Mouse (Mus musculus): ENCODE data around the gene Olfr1141.

Gene Olfr1141

DNA sequence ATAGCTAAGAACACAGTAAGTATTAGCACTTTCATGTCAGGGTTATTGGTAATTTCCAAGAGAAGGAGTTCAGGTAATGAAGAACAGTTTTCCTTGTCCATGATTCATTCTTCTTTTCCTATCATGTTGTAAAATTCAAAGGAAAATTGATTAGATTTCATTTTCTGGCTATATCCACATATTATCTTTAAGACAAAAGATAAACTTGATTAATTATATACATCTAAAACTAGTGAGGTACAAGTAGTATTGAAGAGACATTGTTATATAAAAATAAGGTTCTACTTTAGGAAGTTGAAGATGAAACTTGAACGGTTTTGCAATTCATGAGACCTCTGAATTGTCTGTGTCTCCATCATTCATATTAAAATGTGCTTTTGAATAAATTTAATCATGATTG, at the start of gene Olfr1141:
Gene Olfr1141 (minus strand): TSS at position 101 of the 400 bp plus-strand sequence.
- DNase-seq, result no peak

DNA sequence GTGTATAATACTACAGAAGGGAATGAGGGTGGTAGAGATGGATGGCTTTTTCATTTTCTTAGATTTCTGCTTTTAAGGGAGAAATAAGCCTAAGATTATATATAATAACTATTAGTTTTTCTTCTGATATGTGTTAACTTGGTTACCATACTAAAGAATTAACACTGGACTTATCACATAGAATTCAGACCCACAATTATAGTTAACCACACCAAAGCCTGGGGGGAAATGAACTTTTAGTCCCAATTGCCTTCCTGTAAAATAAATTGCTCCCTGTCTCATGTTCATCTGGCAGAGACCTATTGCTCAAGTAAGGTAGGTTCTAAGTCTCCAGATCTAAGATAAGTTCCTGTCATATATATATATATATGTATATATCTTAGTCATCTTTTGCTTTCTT, 46.5 kb upstream of the Olfr1141 start, which contains the start of gene Olfr1143:
Gene Olfr1143 (plus strand): TSS at position 301 of the 400 bp plus-strand sequence.
- no peak for DNase-seq

DNA sequence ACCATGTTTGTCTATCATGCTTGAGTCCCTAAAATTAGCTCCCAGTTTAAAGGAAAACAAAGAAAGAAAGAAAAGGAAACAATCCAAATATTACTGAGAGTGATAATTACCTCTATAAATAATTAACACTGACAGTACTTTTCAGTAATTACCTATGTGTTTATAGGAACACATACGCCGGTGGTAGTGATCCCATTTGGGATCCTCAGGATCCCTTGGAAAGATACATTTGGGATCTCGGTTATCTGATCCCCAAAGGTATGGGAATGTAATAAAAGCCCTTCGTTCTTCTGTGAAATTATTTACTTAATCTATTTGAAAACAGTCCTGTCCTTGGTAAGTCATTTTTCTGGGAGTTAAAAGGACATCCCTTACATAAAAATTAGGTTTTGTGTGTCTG, 25.4 kb upstream of the Olfr1141 start, which contains the start of gene Olfr152:
Gene Olfr152 (plus strand): TSS at position 301 of the 400 bp plus-strand sequence.
- DNase-seq, result no peak

DNA sequence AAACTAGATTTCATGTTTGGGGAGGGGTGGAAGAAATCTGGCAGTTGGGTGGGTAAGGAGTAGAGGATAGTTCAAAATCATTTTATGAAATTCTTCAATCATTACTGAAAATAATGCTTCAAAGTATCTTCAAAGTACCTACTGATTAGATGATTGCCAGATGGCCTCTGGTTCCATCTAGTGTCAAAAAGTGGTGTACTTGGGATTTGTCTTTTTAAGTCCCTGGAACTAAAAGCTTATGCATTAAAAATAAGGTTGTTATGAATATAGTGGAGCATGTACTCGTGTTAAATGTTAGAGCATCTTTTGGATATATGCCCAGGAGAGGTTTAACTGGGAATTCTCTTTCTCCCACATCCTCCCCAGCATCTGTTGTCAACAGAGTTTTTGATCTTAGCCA, 22.4 kb upstream of the Olfr1141 start:
- no peak for DNase-seq

GRCm38 (mm10) chr2:87743452-87743851, 10.3 kb downstream of the Olfr1141 start, which contains the start of gene Olfr1140:
Olfr1140 (plus strand) TSS chr2:87743752.
- no peak for DNase-seq

DNA sequence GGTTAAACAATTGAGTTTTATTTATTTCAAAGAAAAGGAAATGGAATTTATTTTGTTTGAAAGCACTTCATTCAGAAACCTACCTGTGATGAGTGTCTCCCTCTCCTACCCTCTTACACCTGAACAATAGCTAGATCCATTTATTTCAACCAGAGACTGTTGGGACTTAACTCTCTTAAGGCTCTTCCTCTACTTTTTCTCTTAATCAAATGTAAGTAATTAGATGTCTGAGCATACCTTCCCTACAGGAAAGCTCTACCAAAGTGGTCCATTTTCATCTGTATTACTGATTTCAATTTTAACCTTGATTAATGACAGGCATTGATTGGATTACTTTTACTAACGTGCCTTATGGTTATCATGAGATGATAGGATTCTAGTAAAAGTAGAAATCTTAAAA, 13.9 kb downstream of the Olfr1141 start, which contains the start of gene Olfr1138:
Gene Olfr1138 (minus strand): TSS at position 101 of the 400 bp plus-strand sequence.
- DNase-seq, result no peak

GRCm38 (mm10) chr2:87713079-87713478, 40.7 kb downstream of the Olfr1141 start, which contains the start of gene Olfr1137:
Olfr1137 (minus strand) TSS chr2:87713179.
- DNase-seq, result no peak
